Mouse (Mus musculus) hindbrain, postnatal 0 days (tissue): ENCODE data around the gene Dppa3. TPM values are rescaled to one million over a fixed set of nuclear protein-coding genes. Genes with fewer than 3 reads are reported as not detected.
A peak's percentile ranks its signal among the peaks of the same experiment; 100 is the strongest.

Source experiments
- ATAC-seq: fragments of 200-750 bp; cut with Nextera tagmentation; 2 replicates; pipeline ENCODE4 v1.8.0; 2017; ENCODE audit warnings: mild to moderate bottlenecking, moderate TSS enrichment, moderate library complexity
- DNase-seq: peaks from one replicate; pipeline ENCODE4 v3.0.0-alpha.2; 2015; ENCODE audit warnings: low spot score
- H3K27ac ChIP-seq: fragments of 300-500 bp; sonication (generic); 2 replicates; pipeline ENCODE4 v1.5.1; 2014; ENCODE audit warnings: mild to moderate bottlenecking
- H3K27me3 ChIP-seq: fragments of 300-500 bp; sonication (generic); 2 replicates; pipeline ENCODE4 v1.6.1; 2014; ENCODE audit warnings: low read length, mixed read lengths; ENCODE audit not compliant: insufficient read depth
- H3K36me3 ChIP-seq: fragments of 300-500 bp; sonication (generic); 2 replicates; pipeline ENCODE4 v1.6.1; 2014; ENCODE audit warnings: low read length, mixed read lengths; ENCODE audit not compliant: insufficient read depth
- H3K4me1 ChIP-seq: fragments of 300-500 bp; sonication (generic); 2 replicates; pipeline ENCODE4 v1.6.1; 2014; ENCODE audit warnings: antibody characterized with exemption, low read length, mixed read lengths; ENCODE audit not compliant: insufficient read depth
- H3K4me2 ChIP-seq: fragments of 300-500 bp; sonication (generic); 2 replicates; pipeline ENCODE4 v1.6.1; 2014; ENCODE audit warnings: low read depth, mild to moderate bottlenecking, low read length, moderate library complexity, mixed read lengths
- H3K4me3 ChIP-seq: fragments of 300-500 bp; sonication (generic); 2 replicates; pipeline ENCODE4 v1.5.1; 2014; ENCODE audit warnings: low read length
- H3K9ac ChIP-seq: fragments of 300-500 bp; sonication (generic); replicated peaks from 2 replicates; pipeline ENCODE4 v1.6.1; 2014; ENCODE audit warnings: mild to moderate bottlenecking, low read length, moderate library complexity, mixed read lengths
- H3K9me3 ChIP-seq: fragments of 300-500 bp; sonication (generic); 2 replicates; pipeline ENCODE4 v1.6.1; 2016; ENCODE audit warnings: low read length, mixed read lengths
- CTCF ChIP-seq: IDR thresholded peaks from 2 replicates; pipeline ENCODE4 v1.5.1; 2016; ENCODE audit warnings: antibody characterized with exemption, control low read depth, low read depth
- WGBS: fragments of 180-500 bp; shearing (Covaris S2); extraction: QIAGEN DNeasy Blood & Tissue Kit; methylation state at CpG from one replicate; pipeline ENCODE4 v1.1.7; 2014; 5-methylcytosine and 5-hydroxymethylcytosine counted together
- polyA plus RNA-seq: library from polyadenylated mRNA; unstranded; fragments of >200 nt; fragmentation: Nextera tagmentation; extraction: Ambion mirVana; gene quantifications from 2 replicates; pipeline ENCODE4 v1.2.1, GENCODE M21; 2015
- total RNA-seq: library from RNA; depleted of rRNA; stranded (reverse); fragments of >200 nt; gene quantifications from 2 replicates; pipeline ENCODE4 v1.2.3, GENCODE M21; 2014

The Dppa3 gene
- total and polyA plus RNA-seq, 2 experiments from 2014 or later = not detected

- H3K27ac ChIP-seq = no peak overlapping the region
- no peaks in the 10 kb centered on the region for H3K36me3 ChIP-seq
- H3K27me3 ChIP-seq = no peaks in the 10 kb centered on the region
- H3K9ac ChIP-seq = no peak overlapping the region
- no peak overlapping the region for H3K4me2 ChIP-seq
- DNase-seq (no peak), ATAC-seq (no peak)
- WGBS = 94% methylated on average over 4 of the region's 4 CpGs
- H3K4me3 ChIP-seq = no peak overlapping the region
- no peaks in the 10 kb centered on the region for H3K9me3 ChIP-seq
- no peak for TF ChIP-seq CTCF
- H3K4me1 ChIP-seq = no peaks in the 10 kb centered on the region
These were observed 28.2 kb upstream of the Dppa3 start for GRCm38 (mm10) chr6:122598014-122598413.

GRCm38 (mm10) chr6:122598436-122598835 lies 27.8 kb upstream of the Dppa3 start:
- Histone ChIP-seq H3K27ac (no peak overlapping the region), H3K4me2 (no peak overlapping the region), H3K27me3 (no peaks in the 10 kb centered on the region), H3K4me1 (no peaks in the 10 kb centered on the region), H3K9ac (no peak overlapping the region), H3K36me3 (no peaks in the 10 kb centered on the region), H3K4me3 (no peak overlapping the region), H3K9me3 (no peaks in the 10 kb centered on the region)
- no peak for TF ChIP-seq CTCF
- WGBS = 79% methylated on average over 6 of the region's 6 CpGs
- ATAC-seq (no peak), DNase-seq (no peak)

GRCm38 (mm10) chr6:122599054-122599737 lies 27.0 kb upstream of the Dppa3 start:
- DNase-seq (no peak), ATAC-seq (no peak)
- no peak for TF ChIP-seq CTCF
- Histone ChIP-seq H3K9ac (no peak overlapping the region), H3K27ac (no peak overlapping the region), H3K36me3 (no peaks in the 10 kb centered on the region), H3K4me2 (no peak overlapping the region), H3K4me3 (no peak overlapping the region), H3K9me3 (no peaks in the 10 kb centered on the region), H3K4me1 (no peaks in the 10 kb centered on the region), H3K27me3 (no peaks in the 10 kb centered on the region)
- 91% methylated on average over 9 of the region's 9 CpGs for whole genome bisulfite sequencing

- no peak overlapping the region for H3K4me2 ChIP-seq
- H3K27ac ChIP-seq = no peak overlapping the region
- H3K4me3 ChIP-seq = no peak overlapping the region
- DNase-seq = no peak
- TF ChIP-seq CTCF = no peak
- no peak for ATAC-seq
- WGBS = 69% methylated on average over 7 of the region's 7 CpGs
- no peak overlapping the region for H3K9ac ChIP-seq
- H3K9me3 ChIP-seq = no peaks in the 10 kb centered on the region
- H3K4me1 ChIP-seq = no peaks in the 10 kb centered on the region
- H3K27me3 ChIP-seq = no peaks in the 10 kb centered on the region
- no peaks in the 10 kb centered on the region for H3K36me3 ChIP-seq
These were observed 26.1 kb upstream of the Dppa3 start for GRCm38 (mm10) chr6:122600066-122600646.

- no peak overlapping the region for H3K4me3 ChIP-seq
- H3K36me3 ChIP-seq = no peaks in the 10 kb centered on the region
- ATAC-seq (no peak), DNase-seq (no peak)
- H3K27ac ChIP-seq = no peak overlapping the region
- TF ChIP-seq CTCF = no peak
- no peak overlapping the region for H3K4me2 ChIP-seq
- no peaks in the 10 kb centered on the region for H3K9me3 ChIP-seq
- H3K27me3 ChIP-seq = no peaks in the 10 kb centered on the region
- 91% methylated on average over 4 of the region's 4 CpGs for WGBS
- no peaks in the 10 kb centered on the region for H3K4me1 ChIP-seq
- no peak overlapping the region for H3K9ac ChIP-seq
These were observed 25.2 kb upstream of the Dppa3 start for GRCm38 (mm10) chr6:122601031-122601430.

- peak overlapping the region; percentile 45; the same call in 1 of the 2 replicates for H3K4me3 ChIP-seq
These were observed 24.6 kb upstream of the Dppa3 start for GRCm38 (mm10) chr6:122601615-122602014.

More at GRCm38 (mm10) chr6:122601615-122602014, 24.6 kb upstream of the Dppa3 start:
- Histone ChIP-seq H3K9me3 (no peaks in the 10 kb centered on the region), H3K4me1 (no peaks in the 10 kb centered on the region), H3K36me3 (no peaks in the 10 kb centered on the region), H3K4me2 (peak overlapping the region; percentile 71), H3K27me3 (no peaks in the 10 kb centered on the region), H3K27ac (no peak overlapping the region), H3K9ac (no peak overlapping the region)
- no peak for TF ChIP-seq CTCF
- DNase-seq (no peak), ATAC-seq (no peak)
- WGBS = 87% methylated on average over 3 of the region's 3 CpGs
